In the genomic region with DNA sequence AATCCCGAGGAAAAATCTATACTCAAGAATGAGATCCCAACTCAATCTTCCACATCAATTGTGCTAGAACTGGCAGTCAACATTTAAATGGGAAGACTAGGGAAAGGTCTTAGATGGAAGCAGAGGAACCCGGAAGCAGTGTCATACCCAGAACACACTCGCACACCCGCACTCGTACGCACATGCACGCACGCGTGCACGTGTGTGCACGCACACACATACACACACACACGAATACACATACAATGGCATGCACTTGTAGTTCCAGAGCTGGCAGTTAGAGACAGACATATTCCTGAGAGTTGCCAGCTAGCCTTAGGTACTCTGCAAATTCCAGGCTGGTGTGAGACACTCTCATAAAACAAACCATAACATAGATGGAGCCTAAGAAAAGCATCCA, we compare ENCODE assay signal across 20 mouse cellular contexts.
"Had no signal": no experiment of that assay in that cellular context is flagged by ENCODE, and none has a peak within 500 bp of the region (broad histone marks: within the 10 kb centered on the region; RNA-seq: fewer than 3 reads in every experiment).

No protein-coding gene starts in this region.

- H3K27ac ChIP-seq: liver, embryonic 15.5 days; lung, embryonic 15.5 days; macrophage; midbrain, embryonic 15.5 days; neural tube, embryonic 12.5 days had no signal

- H3K27me3 ChIP-seq: liver, embryonic 15.5 days; lung, embryonic 15.5 days; midbrain, embryonic 15.5 days; neural tube, embryonic 12.5 days had no signal

- H3K4me3 ChIP-seq: liver, embryonic 15.5 days; lung, embryonic 15.5 days; megakaryocyte, embryonic 14.5 days; midbrain, embryonic 15.5 days; neural tube, embryonic 12.5 days had no signal

- H3K9me3 ChIP-seq: liver, embryonic 15.5 days; lung, embryonic 15.5 days; megakaryocyte, embryonic 14.5 days; midbrain, embryonic 15.5 days; neural tube, embryonic 12.5 days had no signal

- DNase-seq: liver, postnatal 0 days; lung, adult 2 months; lung, postnatal 14 days; lung, postnatal 36 days; retina, postnatal 1 day; right cerebral cortex, adult 18-20 months; right cerebral cortex, postnatal 25 days; right cerebral cortex, postnatal 4 days; spleen, adult 18-20 months; thymus, adult 18-20 months; thymus, postnatal 14 days; thymus, postnatal 36 days had no signal

- H3K4me1 ChIP-seq: neural tube, embryonic 12.5 days had no signal

- H3K9ac ChIP-seq: liver, embryonic 15.5 days; liver, postnatal 0 days; lung, embryonic 15.5 days; midbrain, embryonic 15.5 days; neural tube, embryonic 12.5 days had no signal

- H3K4me2 ChIP-seq: liver, embryonic 15.5 days; lung, embryonic 15.5 days; midbrain, embryonic 11.5 days; midbrain, embryonic 15.5 days; neural tube, embryonic 12.5 days had no signal

- ATAC-seq: liver, postnatal 0 days; lung, postnatal 0 days; midbrain, embryonic 15.5 days had no signal

- H3K36me3 ChIP-seq: liver, embryonic 15.5 days; lung, embryonic 15.5 days; midbrain, embryonic 15.5 days; neural tube, embryonic 12.5 days had no signal
